Mouse (Mus musculus) retina, postnatal 7 days (tissue): ENCODE measurements around the gene Ulk4.

ENCODE experiments used
- DNase-seq: peaks from one replicate; pipeline ENCODE4 v3.0.0-alpha.2; 2012; ENCODE audit warnings: low read depth, low spot score

The Ulk4 gene

GRCm38 (mm10) chr9:121020360-121020759 lies 256.6 kb downstream of the Ulk4 start:
- no peak for DNase-seq

DNA sequence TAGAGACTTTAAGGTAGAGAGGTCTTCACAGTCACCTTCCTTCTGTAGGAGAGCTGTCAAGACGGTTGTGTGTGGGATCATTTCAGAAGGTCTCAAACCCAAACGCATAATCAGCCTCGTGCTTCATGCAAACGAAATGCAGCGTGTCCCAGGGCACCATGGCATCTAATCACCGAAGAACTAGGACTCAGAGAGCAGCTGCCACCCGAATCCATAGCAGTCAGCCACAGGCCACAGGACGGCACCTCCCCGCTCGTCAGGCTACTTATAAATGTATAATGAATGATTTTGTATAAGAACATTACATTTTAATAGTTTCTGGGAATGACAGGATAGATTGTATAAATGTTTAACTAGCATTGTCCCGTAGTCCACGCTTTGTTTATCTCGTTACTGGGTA lies 257.1 kb downstream of the Ulk4 start:
- DNase-seq, result no peak

DNA sequence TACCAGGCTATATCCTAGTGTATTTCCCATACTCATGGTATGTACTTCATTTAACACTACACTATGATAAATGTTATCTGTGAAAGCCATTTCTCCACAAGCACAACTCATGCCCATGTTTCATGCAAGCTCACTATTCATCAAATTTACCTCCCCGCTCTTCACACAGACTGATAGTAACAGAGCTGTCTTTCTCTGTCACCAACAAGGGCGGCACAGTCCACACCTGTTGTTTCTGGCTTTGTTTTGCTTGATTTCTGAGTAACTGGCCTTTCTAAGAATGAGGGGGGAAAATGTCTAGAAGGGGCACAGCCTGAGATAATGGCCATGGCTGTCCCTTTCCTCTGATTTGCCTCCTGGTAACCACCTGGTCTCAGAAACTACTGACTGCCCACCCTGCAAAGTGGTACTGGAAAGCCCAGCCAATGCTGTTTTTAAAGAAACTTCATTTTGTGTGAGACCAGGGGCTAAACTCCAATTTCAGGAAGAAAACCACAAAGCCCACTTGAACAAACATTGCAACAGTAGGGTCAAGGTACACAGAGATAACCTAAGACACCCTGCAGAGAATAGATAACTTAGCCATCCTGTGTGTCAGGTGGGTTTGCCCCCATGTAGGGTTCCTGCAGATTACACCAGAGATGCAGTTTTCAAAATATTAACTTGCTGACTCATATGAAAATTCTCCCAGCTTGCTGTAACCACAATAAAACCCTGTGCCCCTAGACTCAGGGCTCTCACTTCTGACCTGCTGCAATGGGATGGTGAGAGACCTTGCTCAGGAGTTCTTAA lies 258.3 kb downstream of the Ulk4 start:
- no peak for DNase-seq

DNA sequence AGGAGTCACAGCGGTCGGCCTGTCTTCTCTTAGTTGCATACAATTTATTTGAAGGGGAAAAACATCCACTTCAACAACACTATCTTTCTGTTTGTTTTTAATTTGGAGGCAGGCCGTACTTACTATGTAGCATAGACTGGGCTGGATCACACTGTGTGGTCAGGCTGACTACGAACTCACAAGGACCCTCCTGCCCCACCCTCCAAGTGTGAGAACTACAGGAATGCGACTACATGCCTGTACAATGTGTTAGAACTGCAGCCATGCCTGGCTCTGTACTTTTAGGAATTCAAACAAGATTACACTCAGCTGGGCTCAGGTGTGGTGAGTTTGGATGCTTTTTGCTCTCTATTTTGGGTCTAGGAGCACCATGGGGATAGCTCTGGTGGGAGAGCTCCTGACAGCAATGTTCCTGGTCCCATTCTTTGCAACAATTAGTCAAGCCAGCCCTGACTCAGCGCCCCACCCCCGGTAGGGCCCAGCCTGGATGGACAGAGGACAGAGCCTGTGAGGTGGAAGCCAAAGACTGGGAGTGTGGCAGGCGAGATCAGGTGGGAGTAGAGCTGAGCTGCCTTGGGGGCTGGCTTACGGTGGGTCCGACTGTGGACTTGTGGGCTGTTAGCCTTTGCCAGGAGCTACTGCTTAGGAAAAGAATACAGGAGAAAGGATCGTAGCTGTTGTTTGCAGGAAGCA lies 261.0 kb downstream of the Ulk4 start:
- no peak for DNase-seq

DNA sequence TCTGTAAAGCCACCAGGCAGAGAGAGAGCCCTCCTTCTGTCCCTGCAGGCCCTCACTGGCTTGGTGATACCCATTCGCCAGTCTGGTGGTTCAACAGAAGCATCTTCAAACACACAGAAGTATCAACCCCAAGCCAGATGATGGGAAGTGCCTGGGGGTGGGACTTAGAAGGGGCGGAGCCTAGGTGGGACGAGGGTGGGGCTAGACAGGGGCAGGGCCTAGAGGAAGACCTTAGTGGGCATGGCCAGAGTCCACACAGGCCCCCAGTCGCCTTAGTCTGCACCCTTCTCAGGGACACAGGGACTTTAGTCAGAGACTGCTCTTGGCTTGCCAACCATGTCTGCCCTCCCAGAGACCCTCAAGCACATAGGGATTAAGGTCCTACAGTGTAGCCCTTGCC lies 265.5 kb downstream of the Ulk4 start:
- DNase-seq, result no peak

DNA sequence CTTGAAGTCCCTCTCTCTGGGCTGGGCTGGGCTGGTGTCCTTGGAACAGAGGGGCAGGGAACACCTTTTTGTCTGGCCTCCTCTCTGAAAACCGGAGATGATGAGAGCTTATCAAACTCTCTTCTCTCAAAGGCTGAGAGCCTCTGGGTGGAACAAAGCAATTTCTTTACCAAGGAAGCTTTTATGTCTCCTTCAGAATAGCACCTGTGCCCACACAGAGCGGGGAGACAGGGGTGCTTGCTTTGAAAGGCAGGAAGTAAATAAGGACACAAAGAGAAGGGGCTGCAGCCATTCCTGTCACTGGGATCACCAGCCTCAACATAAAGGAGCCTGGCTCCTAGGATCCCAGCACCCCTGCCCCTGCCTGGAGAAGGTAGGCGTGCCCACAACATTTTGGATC lies 266.5 kb downstream of the Ulk4 start:
- DNase-seq, result no peak

GRCm38 (mm10) chr9:121005961-121006360 lies 271.0 kb downstream of the Ulk4 start:
- DNase-seq, result no peak

DNA sequence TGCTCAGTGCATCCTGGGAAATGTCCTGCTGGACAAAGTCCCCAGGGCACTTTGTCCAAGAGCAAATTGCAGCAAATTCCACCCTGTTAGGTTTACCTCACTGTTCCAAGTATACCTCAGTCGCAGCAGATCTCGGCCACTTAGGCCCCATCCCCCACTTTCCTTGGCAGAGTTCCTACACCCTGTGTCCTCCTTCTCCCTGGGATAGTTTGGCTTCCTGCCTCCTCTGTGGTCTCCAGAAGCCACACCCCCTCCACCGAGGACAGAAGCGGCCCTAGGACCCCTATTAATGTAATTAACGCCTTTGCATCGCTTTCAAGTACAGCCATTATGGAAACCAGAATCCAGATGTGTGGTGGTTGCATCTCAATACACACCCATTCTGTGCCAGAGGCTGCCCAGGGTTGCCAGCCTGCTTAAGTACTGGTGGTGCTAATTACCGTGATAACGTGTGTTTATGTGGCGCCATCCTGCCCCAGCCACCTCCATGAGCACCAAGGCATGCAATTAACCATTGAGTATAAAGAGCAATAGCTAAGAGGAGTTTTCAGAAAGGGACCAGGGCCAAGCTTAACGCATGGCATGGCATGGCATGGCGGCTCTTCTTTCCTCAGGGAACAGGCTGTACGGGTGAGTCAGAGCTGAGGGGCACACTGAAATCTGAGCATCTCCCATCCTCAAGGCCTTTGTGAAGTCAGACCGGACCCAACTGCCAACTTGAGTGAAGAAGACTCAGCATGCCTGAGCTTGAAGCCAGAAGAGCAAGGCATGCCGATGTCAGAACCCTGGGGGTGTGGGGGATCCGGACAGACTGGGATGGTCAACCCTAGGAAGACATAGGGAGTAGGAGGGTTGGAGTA lies 275.1 kb downstream of the Ulk4 start:
- no peak for DNase-seq

DNA sequence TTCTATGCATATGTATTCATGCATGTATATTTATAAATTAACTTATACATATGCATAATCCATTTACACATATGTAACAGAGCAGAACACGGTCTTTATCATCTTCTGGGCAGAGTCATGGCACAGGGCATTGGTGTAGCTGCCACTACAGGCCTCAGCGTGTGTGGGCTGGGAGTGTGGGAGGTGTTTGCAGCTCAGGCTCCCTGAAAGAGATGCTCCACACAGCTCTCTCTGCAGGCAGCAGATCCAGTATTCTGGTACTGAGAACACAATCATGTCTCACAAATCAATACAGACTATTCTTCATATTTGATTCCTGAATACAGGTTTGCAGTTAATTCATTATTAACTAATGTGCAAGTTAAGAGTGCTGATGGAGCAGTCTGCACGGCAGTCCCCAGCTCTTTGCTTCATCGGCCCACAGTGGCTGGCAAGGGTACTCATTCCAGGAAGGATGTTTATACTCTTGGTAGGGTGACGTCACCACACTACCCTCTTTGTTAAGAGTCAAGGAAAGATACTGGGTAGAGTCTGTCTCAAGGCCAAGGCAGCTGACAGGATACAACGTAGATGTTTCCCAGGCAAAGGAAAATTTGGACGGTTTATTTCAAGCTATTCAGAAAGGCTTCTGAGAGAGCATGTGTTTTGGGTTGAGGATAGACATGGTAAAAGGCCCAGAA lies 276.2 kb downstream of the Ulk4 start:
- no peak for DNase-seq

DNA sequence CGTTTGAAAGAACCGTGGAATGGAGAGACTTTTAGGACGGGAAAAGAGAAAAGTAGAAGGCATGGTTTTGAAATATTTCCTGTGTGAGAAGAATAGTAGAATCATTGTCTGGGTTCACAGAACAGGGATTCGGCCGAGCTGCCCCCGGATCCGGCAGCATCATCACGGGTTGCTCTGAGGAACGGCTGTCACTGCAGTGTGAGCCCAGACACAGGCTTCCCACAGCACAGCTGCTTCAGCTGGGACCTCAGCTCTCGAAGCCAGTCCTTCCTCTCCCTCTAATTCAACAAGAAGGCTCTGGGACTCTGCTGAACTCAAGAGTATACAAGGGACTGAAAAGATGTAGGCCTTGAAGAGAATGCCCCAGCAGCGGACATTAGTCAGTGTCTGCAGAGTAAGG lies 278.3 kb downstream of the Ulk4 start:
- DNase-seq, result no peak

DNA sequence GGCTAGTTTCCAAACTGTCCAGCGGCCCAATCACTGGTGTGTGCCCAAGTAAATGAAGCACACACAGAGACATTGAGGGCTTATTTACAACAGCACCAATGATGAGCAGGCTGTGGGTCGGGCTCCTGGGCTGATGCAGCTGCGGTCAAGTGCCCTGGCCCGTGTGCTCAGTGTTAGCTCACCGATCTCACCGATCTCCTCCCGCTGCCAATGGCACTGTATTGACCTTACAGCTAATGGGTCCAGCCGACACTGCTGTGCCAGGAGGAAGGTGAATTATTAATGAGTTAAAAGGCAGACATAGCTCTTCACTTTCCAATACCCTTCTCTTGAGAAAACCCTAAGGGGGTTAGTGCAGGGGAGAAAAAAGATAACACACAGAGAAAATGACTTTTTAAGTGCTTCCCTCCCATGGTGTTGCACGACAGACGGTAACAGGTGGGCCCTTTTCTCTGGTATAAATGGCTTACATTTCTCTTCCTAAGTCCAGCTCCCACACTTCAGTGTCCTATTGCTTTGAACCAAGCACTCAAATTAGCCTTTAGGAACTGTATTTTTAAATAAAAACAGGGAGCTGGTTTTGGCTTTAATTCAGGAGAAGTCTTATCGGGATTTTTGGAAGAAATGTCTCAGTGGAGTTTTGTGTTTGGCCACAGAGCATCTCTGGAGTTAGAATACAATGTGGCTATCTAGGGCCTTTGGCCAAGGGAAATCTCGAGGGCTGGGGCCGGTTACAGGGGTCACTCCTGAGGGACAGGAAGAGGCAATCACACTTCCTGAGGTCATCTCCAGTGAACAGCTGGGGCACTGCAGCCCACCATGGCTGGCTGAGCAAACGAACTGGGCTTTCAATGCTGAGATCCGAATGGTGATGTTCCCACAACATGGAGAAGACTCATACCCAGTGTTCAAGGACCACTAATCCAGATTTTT lies 282.5 kb downstream of the Ulk4 start:
- DNase-seq, result no peak

- DNase-seq, result no peak
These were observed 284.0 kb downstream of the Ulk4 start for GRCm38 (mm10) chr9:120993004-120993403.

DNA sequence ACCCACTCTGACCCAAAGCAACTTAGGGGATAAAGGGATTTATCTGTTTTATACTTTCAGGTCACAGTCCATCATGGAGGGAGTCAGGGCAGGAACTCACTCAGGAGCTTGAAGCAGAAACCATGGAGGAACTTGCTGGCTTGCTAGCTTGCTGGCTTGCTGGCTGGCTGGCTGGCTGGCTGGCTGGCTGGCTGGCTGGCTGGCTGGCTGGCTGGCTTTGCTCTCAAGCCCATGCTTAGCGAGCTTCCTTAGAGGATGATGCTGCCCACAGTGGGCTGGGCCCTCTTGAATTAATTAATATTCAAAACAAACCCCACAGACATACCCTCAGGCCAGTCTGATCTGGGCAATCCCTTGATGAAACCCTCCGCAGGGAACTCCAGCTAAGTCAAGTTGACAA lies 285.2 kb downstream of the Ulk4 start:
- DNase-seq, result no peak

GRCm38 (mm10) chr9:120989806-120990700 lies 286.9 kb downstream of the Ulk4 start:
- no peak for DNase-seq

- no peak for DNase-seq
These were observed 288.9 kb downstream of the Ulk4 start for GRCm38 (mm10) chr9:120988088-120988487.

DNA sequence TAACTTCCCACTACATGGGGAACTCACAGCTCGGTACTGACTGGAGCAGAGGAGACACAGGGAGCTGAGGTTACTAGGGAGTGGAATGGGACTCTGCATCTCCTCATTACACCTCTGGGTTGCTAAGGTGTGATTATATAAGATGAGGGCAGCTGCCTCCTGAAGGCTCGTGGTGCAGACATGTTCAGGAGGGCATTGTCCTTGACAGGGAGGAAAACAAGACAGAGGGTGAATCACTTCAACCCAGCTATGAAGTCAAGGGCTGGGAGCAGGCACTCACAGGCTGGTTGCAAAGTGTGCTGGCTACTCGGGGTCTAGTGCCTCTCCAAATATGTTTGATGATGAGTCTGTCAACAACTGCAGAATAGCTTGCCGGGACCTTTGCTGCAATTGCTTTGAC lies 290.0 kb downstream of the Ulk4 start:
- no peak for DNase-seq

GRCm38 (mm10) chr9:120986255-120986654 lies 290.7 kb downstream of the Ulk4 start:
- DNase-seq, result no peak

DNA sequence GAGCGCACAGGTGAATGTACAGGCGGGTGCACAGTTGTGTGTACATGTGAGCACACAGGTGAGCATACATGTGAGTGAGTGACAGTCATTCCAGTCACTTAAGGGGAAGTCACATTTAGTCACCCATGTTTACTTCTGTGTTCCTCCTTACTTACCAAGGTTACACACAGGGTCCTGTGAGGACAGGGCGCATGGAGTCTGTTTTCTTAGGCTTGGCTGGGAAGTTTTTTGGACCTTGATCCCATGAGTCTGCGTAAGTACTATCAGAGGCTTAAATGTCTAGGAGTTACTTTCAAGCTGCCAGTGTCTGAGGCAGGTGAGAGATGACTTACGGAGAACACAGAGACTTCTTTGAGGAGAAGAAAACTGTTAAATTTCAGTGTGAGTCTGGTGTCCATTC lies 291.5 kb downstream of the Ulk4 start:
- DNase-seq, result no peak

DNA sequence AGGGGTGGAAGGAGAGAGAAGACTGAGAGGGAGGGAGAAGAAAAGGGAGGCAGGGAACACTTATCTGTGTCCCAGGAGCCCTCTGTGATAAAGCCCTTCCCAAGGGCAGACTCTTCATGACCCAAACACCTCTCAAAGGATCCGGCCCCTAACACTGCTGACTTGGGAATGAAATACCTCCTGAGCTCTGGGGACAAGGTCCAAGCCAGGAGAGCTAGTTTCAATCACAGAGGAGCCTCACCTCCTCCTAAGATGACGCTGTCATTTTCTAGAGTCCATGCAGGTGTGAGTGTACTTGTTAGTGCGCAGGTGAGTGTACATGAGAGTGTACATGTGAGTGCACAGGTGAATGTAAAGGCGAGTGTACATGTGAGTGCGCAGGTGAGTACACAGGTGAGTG lies 292.0 kb downstream of the Ulk4 start:
- no peak for DNase-seq

GRCm38 (mm10) chr9:120984509-120984908 lies 292.5 kb downstream of the Ulk4 start:
- no peak for DNase-seq
